Mouse (Mus musculus): ENCODE results near the gene Cntnap2. TPM values are rescaled to one million over a fixed set of nuclear protein-coding genes. Genes with fewer than 3 reads are reported as not detected.

Cntnap2 gene
- polyA plus RNA-seq, 1 experiment from 2014 or later, result 3.8 TPM

DNA sequence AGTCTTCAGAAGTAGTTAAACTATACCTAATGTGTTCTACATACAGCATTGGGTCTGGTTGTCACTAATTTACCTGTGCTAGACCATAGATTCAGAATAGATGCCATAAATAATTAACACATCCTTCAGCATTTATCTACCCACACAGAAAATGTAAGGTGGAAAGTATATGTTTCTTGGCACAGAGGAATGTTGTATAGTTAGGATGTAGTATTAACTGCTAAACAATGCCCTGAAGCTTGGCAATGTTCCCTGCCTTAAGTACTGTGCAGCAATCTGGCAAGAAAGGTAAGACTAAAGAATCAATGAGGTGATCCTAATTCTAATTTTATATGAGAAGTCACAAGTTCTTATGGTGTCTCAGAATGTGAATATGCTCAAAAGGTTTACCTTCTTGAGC lies 529.9 kb downstream of the Cntnap2 start:
- no peak overlapping the region for H3K4me2 ChIP-seq (replicated peaks; ENCODE audit: low read depth, low read length)
- no peak overlapping the region for H3K4me3 ChIP-seq (ENCODE audit: low read depth, low read length)
- H3K9me3 ChIP-seq (ENCODE audit: control insufficient read depth, low read depth, low read length), result no peaks in the 10 kb centered on the region
- no peak overlapping the region for H3K9ac ChIP-seq (replicated peaks; ENCODE audit: low read depth, low read length)
- no peak overlapping the region for H3K27ac ChIP-seq (ENCODE audit: low read length)
- no peaks in the 10 kb centered on the region for H3K36me3 ChIP-seq (ENCODE audit: control insufficient read depth, insufficient read depth, low read length)
- no peaks in the 10 kb centered on the region for H3K27me3 ChIP-seq (ENCODE audit: control insufficient read depth, insufficient read depth, low read length)
- ATAC-seq (ENCODE audit: insufficient number of reproducible peaks, insufficient read depth, low FRiP score, low read depth), result no peak
- no peaks in the 10 kb centered on the region for H3K4me1 ChIP-seq (ENCODE audit: control insufficient read depth, insufficient read depth, low read length)

DNA sequence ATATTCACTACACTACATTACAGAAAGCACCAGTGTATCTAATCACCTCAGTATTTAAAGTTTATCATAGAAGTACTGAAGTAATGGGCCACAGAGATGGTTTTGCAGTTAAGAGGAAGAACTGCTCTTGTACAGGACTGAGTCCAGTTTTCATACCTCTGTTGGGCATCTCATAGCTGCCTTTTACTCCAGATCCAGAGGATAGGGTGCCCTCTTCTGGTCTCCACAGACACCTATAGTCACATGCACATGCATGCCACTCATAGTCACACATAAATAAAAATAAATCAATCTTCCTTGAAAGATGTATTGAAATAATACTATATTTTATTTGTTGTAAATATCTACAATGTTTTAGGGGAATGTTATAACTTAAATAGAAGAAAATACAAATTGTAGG lies 587.9 kb downstream of the Cntnap2 start:
- H3K27me3 ChIP-seq (ENCODE audit: control insufficient read depth, insufficient read depth, low read length), result no peaks in the 10 kb centered on the region
- H3K4me1 ChIP-seq (ENCODE audit: control insufficient read depth, insufficient read depth, low read length), result no peaks in the 10 kb centered on the region
- no peaks in the 10 kb centered on the region for H3K9me3 ChIP-seq (ENCODE audit: control insufficient read depth, low read depth, low read length)
- H3K4me3 ChIP-seq (ENCODE audit: low read depth, low read length), result no peak overlapping the region
- no peak overlapping the region for H3K27ac ChIP-seq (ENCODE audit: low read length)
- H3K9ac ChIP-seq (replicated peaks; ENCODE audit: low read depth, low read length), result no peak overlapping the region
- H3K36me3 ChIP-seq (ENCODE audit: control insufficient read depth, insufficient read depth, low read length), result no peaks in the 10 kb centered on the region
- no peak overlapping the region for H3K4me2 ChIP-seq (replicated peaks; ENCODE audit: low read depth, low read length)
- no peak for ATAC-seq (ENCODE audit: insufficient number of reproducible peaks, insufficient read depth, low FRiP score, low read depth)

DNA sequence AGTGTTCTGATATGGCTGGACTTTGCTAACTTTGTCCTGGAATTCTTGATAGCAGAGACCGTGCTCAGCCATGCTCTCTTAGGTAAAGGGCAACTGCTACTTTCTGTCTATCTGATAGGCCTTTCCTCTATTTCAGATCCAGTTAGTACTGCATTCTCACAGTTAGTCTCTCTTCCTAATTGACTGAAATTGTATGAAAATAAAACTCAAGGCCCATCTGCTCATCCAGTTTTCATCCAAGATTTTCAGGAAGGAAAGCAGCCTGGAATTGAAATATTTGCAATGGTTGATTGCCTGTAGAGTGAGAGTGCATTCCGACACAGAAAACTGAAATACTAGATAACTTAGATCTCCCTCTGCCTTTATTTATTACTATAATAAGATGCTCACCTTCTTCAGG lies 589.3 kb downstream of the Cntnap2 start:
- no peak for ATAC-seq (ENCODE audit: insufficient number of reproducible peaks, insufficient read depth, low FRiP score, low read depth)
- Histone ChIP-seq H3K27me3 (ENCODE audit: control insufficient read depth, insufficient read depth, low read length) (no peaks in the 10 kb centered on the region), H3K27ac (ENCODE audit: low read length) (no peak overlapping the region), H3K4me2 (replicated peaks; ENCODE audit: low read depth, low read length) (no peak overlapping the region), H3K9ac (replicated peaks; ENCODE audit: low read depth, low read length) (no peak overlapping the region), H3K4me1 (ENCODE audit: control insufficient read depth, insufficient read depth, low read length) (no peaks in the 10 kb centered on the region), H3K4me3 (ENCODE audit: low read depth, low read length) (no peak overlapping the region), H3K9me3 (ENCODE audit: control insufficient read depth, low read depth, low read length) (no peaks in the 10 kb centered on the region), H3K36me3 (ENCODE audit: control insufficient read depth, insufficient read depth, low read length) (no peaks in the 10 kb centered on the region)
- 82% methylated on average over 2 of the region's 2 CpGs for WGBS

DNA sequence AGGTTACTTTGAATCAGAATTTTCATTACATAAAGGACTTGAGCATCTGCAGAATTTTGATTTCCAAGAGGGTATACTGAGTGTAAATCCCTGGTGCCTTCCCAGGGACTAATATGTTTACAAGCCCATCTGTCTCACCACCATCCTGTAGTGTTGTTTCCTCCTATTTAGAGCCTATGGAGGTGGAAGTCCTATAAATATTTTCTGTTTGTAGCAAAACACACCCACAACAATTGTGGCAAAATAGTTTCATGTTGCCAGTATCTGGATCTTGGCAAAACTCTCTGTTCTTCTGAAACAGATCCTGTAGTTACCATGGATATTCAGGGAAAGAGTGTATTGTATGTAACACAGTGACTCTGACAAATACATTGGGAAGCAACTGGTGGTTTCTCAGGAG lies 641.1 kb downstream of the Cntnap2 start:
- Histone ChIP-seq H3K27me3 (ENCODE audit: control insufficient read depth, insufficient read depth, low read length) (no peaks in the 10 kb centered on the region), H3K4me1 (ENCODE audit: control insufficient read depth, insufficient read depth, low read length) (no peaks in the 10 kb centered on the region), H3K4me3 (ENCODE audit: low read depth, low read length) (no peak overlapping the region), H3K4me2 (replicated peaks; ENCODE audit: low read depth, low read length) (no peak overlapping the region), H3K36me3 (ENCODE audit: control insufficient read depth, insufficient read depth, low read length) (no peaks in the 10 kb centered on the region), H3K27ac (ENCODE audit: low read length) (no peak overlapping the region), H3K9me3 (ENCODE audit: control insufficient read depth, low read depth, low read length) (no peaks in the 10 kb centered on the region), H3K9ac (replicated peaks; ENCODE audit: low read depth, low read length) (no peak overlapping the region)
- ATAC-seq (ENCODE audit: insufficient number of reproducible peaks, insufficient read depth, low FRiP score, low read depth), result no peak

DNA sequence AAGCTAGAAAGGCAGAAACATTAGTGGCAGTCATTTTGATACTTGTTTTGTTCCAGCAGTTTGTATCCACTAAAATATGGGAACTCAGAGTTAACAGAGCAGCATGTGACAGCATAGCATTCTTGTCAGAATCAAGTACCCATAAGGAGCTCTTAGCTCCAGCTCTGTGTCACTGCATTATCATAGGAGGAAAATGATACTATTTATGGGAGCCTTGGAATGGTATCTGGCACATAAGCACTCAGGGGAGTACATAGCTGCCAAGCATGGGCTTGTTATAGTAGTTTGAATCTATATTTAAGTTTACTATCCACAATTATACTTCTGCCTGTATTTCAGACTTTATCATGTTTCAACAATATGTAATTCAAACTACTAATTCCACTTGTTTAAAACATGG lies 732.5 kb downstream of the Cntnap2 start:
- Histone ChIP-seq H3K4me3 (ENCODE audit: low read depth, low read length) (no peak overlapping the region), H3K27ac (ENCODE audit: low read length) (no peak overlapping the region), H3K27me3 (ENCODE audit: control insufficient read depth, insufficient read depth, low read length) (no peaks in the 10 kb centered on the region), H3K9ac (replicated peaks; ENCODE audit: low read depth, low read length) (no peak overlapping the region), H3K9me3 (ENCODE audit: control insufficient read depth, low read depth, low read length) (no peaks in the 10 kb centered on the region), H3K4me2 (replicated peaks; ENCODE audit: low read depth, low read length) (no peak overlapping the region), H3K36me3 (ENCODE audit: control insufficient read depth, insufficient read depth, low read length) (no peaks in the 10 kb centered on the region), H3K4me1 (ENCODE audit: control insufficient read depth, insufficient read depth, low read length) (no peaks in the 10 kb centered on the region)
- no peak for ATAC-seq (ENCODE audit: insufficient number of reproducible peaks, insufficient read depth, low FRiP score, low read depth)

DNA sequence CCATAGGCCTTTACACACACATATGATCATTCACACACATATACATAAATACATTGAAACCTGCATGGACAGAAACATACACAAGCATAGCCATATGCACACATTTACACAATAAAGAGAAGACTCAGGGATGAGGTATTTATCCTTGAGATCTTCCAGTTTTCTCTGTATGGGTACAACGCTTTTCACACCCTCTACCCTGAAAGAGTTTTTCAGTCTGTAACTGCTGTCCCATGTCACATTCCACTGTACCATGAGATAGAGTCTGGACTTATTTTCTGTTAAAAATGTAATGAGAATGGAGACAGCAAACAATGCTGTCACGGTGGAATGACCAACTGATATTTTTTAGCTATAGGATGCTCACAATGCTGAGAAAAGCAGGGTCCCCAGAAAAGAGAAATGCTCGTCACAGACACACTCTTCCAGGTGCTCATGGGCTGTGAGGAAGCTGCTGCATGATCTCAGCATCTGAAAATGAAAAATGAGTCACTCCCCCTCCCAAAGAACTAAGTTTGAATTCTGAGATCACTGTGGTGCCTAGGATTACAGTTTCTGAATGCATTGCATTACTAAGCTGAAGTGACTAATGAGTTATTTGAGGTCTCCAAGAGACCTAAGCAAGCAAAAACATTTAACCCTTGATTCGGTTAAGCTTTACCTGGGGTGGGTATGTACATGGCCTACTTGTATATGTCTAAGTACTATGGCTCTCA lies 782.6 kb downstream of the Cntnap2 start:
- Histone ChIP-seq H3K4me1 (ENCODE audit: control insufficient read depth, insufficient read depth, low read length) (no peaks in the 10 kb centered on the region), H3K9me3 (ENCODE audit: control insufficient read depth, low read depth, low read length) (no peaks in the 10 kb centered on the region), H3K4me3 (ENCODE audit: low read depth, low read length) (no peak overlapping the region), H3K36me3 (ENCODE audit: control insufficient read depth, insufficient read depth, low read length) (no peaks in the 10 kb centered on the region), H3K27me3 (ENCODE audit: control insufficient read depth, insufficient read depth, low read length) (no peaks in the 10 kb centered on the region), H3K27ac (ENCODE audit: low read length) (no peak overlapping the region), H3K9ac (replicated peaks; ENCODE audit: low read depth, low read length) (no peak overlapping the region), H3K4me2 (replicated peaks; ENCODE audit: low read depth, low read length) (no peak overlapping the region)
- WGBS, result 78% methylated on average over 4 of the region's 4 CpGs
- no peak for ATAC-seq (ENCODE audit: insufficient number of reproducible peaks, insufficient read depth, low FRiP score, low read depth)

DNA sequence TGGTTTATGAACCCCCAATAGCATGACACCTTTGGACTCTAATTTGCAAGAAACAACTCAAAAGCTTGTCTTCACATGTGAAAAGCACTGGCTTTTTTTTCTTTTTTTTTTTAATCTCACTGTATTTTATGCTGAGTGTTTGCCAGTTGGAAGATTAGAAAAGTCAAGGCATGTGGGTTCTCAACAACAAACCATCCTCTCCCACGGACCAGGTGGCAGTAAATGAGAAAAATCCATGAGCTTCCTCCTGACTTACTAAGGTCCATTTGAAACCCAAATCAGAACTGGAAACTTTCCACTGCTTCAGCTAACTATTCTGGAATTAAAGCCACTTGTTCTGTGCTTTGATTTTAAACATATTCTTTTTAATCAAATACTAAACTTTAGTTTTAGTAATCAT lies 784.6 kb downstream of the Cntnap2 start:
- no peak overlapping the region for H3K4me3 ChIP-seq (ENCODE audit: low read depth, low read length)
- no peak overlapping the region for H3K4me2 ChIP-seq (replicated peaks; ENCODE audit: low read depth, low read length)
- H3K27ac ChIP-seq (ENCODE audit: low read length), result no peak overlapping the region
- H3K9ac ChIP-seq (replicated peaks; ENCODE audit: low read depth, low read length), result no peak overlapping the region
- H3K9me3 ChIP-seq (ENCODE audit: control insufficient read depth, low read depth, low read length), result no peaks in the 10 kb centered on the region
- no peaks in the 10 kb centered on the region for H3K4me1 ChIP-seq (ENCODE audit: control insufficient read depth, insufficient read depth, low read length)
- no peak for ATAC-seq (ENCODE audit: insufficient number of reproducible peaks, insufficient read depth, low FRiP score, low read depth)
- no peaks in the 10 kb centered on the region for H3K36me3 ChIP-seq (ENCODE audit: control insufficient read depth, insufficient read depth, low read length)
- no peaks in the 10 kb centered on the region for H3K27me3 ChIP-seq (ENCODE audit: control insufficient read depth, insufficient read depth, low read length)
- 64% methylated on average over 1 of the region's 1 CpGs for WGBS

DNA sequence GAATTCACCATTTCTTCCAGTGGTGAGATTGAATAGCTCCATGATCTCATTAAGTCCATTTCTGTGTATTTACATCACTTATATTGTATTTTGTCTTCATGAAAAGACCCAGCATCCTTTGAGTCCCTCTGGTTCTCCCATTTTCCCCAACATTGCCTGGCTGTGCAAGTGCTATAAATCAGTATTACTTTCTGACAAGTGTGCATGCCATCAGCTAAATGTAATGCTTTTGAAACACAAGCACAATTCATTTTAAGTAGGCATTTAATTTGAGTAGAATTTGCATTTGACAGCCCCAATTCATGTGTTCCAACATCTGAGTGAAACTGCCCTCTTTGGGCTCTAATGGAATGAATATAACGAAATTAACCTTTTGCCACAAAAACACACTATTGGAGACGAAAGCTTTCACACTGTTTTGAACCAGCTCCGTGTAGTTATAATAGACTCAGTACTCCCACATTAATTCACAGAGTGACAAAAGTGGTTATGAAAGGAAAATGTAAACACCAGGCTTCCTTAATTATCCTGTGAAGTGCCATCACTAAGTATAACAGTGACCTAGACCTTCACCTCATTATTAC lies 812.3 kb downstream of the Cntnap2 start:
- Histone ChIP-seq H3K4me2 (replicated peaks; ENCODE audit: low read depth, low read length) (no peak overlapping the region), H3K9ac (replicated peaks; ENCODE audit: low read depth, low read length) (no peak overlapping the region), H3K27me3 (ENCODE audit: control insufficient read depth, insufficient read depth, low read length) (no peaks in the 10 kb centered on the region), H3K4me3 (ENCODE audit: low read depth, low read length) (no peak overlapping the region), H3K27ac (ENCODE audit: low read length) (no peak overlapping the region), H3K9me3 (ENCODE audit: control insufficient read depth, low read depth, low read length) (no peaks in the 10 kb centered on the region), H3K4me1 (ENCODE audit: control insufficient read depth, insufficient read depth, low read length) (no peaks in the 10 kb centered on the region), H3K36me3 (ENCODE audit: control insufficient read depth, insufficient read depth, low read length) (no peaks in the 10 kb centered on the region)
- ATAC-seq (ENCODE audit: insufficient number of reproducible peaks, insufficient read depth, low FRiP score, low read depth), result no peak
- 34% methylated on average over 3 of the region's 3 CpGs for WGBS

DNA sequence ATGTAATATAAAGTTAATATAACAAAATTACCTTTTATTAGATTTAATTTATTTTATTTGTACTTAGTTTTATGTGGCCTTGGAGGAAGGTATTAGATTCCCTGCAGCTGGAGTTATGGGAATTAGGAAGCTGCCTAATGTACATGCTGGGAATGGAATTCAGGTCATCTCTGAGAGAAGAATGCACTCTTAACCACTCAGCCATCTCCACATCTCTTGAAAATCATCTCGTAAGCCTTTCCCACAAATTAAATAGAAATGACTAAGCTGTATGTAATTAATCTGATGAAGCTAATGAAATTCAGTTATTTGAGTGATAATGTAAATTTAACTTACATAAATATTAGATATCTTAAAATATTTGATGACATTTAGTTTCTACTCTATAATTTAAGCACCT lies 826.3 kb downstream of the Cntnap2 start:
- Histone ChIP-seq H3K9me3 (ENCODE audit: control insufficient read depth, low read depth, low read length) (no peaks in the 10 kb centered on the region), H3K27me3 (ENCODE audit: control insufficient read depth, insufficient read depth, low read length) (no peaks in the 10 kb centered on the region), H3K27ac (ENCODE audit: low read length) (no peak overlapping the region), H3K4me1 (ENCODE audit: control insufficient read depth, insufficient read depth, low read length) (no peaks in the 10 kb centered on the region), H3K36me3 (ENCODE audit: control insufficient read depth, insufficient read depth, low read length) (no peaks in the 10 kb centered on the region), H3K9ac (replicated peaks; ENCODE audit: low read depth, low read length) (no peak overlapping the region), H3K4me3 (ENCODE audit: low read depth, low read length) (no peak overlapping the region), H3K4me2 (replicated peaks; ENCODE audit: low read depth, low read length) (no peak overlapping the region)
- 76% methylated on average over 1 of the region's 1 CpGs for WGBS
- ATAC-seq (ENCODE audit: insufficient number of reproducible peaks, insufficient read depth, low FRiP score, low read depth), result no peak
